Mouse (Mus musculus): ENCODE data around the gene Sypl. TPM values are rescaled to one million over a fixed set of nuclear protein-coding genes. Genes with fewer than 3 reads are reported as not detected.

The Sypl gene
- 49.4 and 53.3 TPM in 2 replicates for polyA plus RNA-seq (2014; fragmentation: Nextera tagmentation; extraction: Ambion mirVana)

GRCm38 (mm10) chr12:32953596-32954215 is at the start of gene Sypl:
TSS of gene Sypl (plus strand) at chr12:32953891.
- Histone ChIP-seq H3K27me3 (ENCODE audit: control insufficient read depth, insufficient read depth, low read length) (no peaks in the 10 kb centered on the region), H3K4me2 (ENCODE audit: low read depth, low read length, severe bottlenecking) (peak within 1 kb of the TSS; percentile 88), H3K4me3 (ENCODE audit: low read depth, low read length) (peak within 1 kb of the TSS; percentile 70), H3K36me3 (ENCODE audit: control insufficient read depth, insufficient read depth, low read length) (no peaks in the 10 kb centered on the region), H3K27ac (ENCODE audit: low read depth, low read length) (peak within 1 kb of the TSS; percentile 87), H3K4me1 (replicated peaks; ENCODE audit: control insufficient read depth, insufficient read depth, low read length) (no peaks in the 10 kb centered on the region), H3K9me3 (ENCODE audit: control insufficient read depth, low read length) (no peaks in the 10 kb centered on the region), H3K9ac (ENCODE audit: low read length) (peak within 1 kb of the TSS; percentile 82)
- ATAC-seq (replicated peaks; ENCODE audit: low FRiP score), result peak; percentile 98
- peak; percentile 99 for DNase-seq (ENCODE audit: low spot score)
- under 1% methylated on average over 47 of the region's 52 CpGs for WGBS

- DNase-seq (ENCODE audit: low spot score) (no peak), ATAC-seq (replicated peaks; ENCODE audit: low FRiP score) (peak; percentile 50; the same call in 1 of the 2 replicates)
- H3K36me3 ChIP-seq (ENCODE audit: control insufficient read depth, insufficient read depth, low read length), result no peaks in the 10 kb centered on the region
- no peak overlapping the region for H3K9ac ChIP-seq (ENCODE audit: low read length)
- no peaks in the 10 kb centered on the region for H3K27me3 ChIP-seq (ENCODE audit: control insufficient read depth, insufficient read depth, low read length)
- no peak overlapping the region for H3K27ac ChIP-seq (ENCODE audit: low read depth, low read length)
- H3K4me3 ChIP-seq (ENCODE audit: low read depth, low read length), result no peak overlapping the region
- WGBS, result 63% methylated on average over 10 of the region's 10 CpGs
- peaks cover 5% of the 10 kb centered on the region; the same call in 1 of the 2 replicates for H3K4me1 ChIP-seq (replicated peaks; ENCODE audit: control insufficient read depth, insufficient read depth, low read length)
- no peaks in the 10 kb centered on the region for H3K9me3 ChIP-seq (ENCODE audit: control insufficient read depth, low read length)
- H3K4me2 ChIP-seq (ENCODE audit: low read depth, low read length, severe bottlenecking), result no peak overlapping the region
Measured at GRCm38 (mm10) chr12:32909686-32910085, 44.0 kb upstream of the Sypl start.

GRCm38 (mm10) chr12:32910092-32910491 is 43.6 kb upstream of the Sypl start:
- H3K9ac ChIP-seq (ENCODE audit: low read length), result no peak overlapping the region
- peak overlapping the region; percentile 40; the same call in 1 of the 2 replicates for H3K4me2 ChIP-seq (ENCODE audit: low read depth, low read length, severe bottlenecking)
- peaks cover 5% of the 10 kb centered on the region; the same call in 1 of the 2 replicates for H3K4me1 ChIP-seq (replicated peaks; ENCODE audit: control insufficient read depth, insufficient read depth, low read length)
- no peaks in the 10 kb centered on the region for H3K9me3 ChIP-seq (ENCODE audit: control insufficient read depth, low read length)
- ATAC-seq (replicated peaks; ENCODE audit: low FRiP score), result peak; percentile 71
- no peaks in the 10 kb centered on the region for H3K27me3 ChIP-seq (ENCODE audit: control insufficient read depth, insufficient read depth, low read length)
- H3K36me3 ChIP-seq (ENCODE audit: control insufficient read depth, insufficient read depth, low read length), result no peaks in the 10 kb centered on the region
- 15% methylated on average over 11 of the region's 11 CpGs for WGBS
- no peak overlapping the region for H3K4me3 ChIP-seq (ENCODE audit: low read depth, low read length)
- no peak overlapping the region for H3K27ac ChIP-seq (ENCODE audit: low read depth, low read length)
- DNase-seq (ENCODE audit: low spot score), result peak; percentile 76

- Histone ChIP-seq H3K36me3 (ENCODE audit: control insufficient read depth, insufficient read depth, low read length) (no peaks in the 10 kb centered on the region), H3K27me3 (ENCODE audit: control insufficient read depth, insufficient read depth, low read length) (no peaks in the 10 kb centered on the region), H3K9ac (ENCODE audit: low read length) (no peak overlapping the region), H3K4me2 (ENCODE audit: low read depth, low read length, severe bottlenecking) (peak overlapping the region; percentile 40), H3K4me1 (replicated peaks; ENCODE audit: control insufficient read depth, insufficient read depth, low read length) (peaks cover 5% of the 10 kb centered on the region; the same call in 1 of the 2 replicates), H3K27ac (ENCODE audit: low read depth, low read length) (no peak overlapping the region), H3K9me3 (ENCODE audit: control insufficient read depth, low read length) (no peaks in the 10 kb centered on the region), H3K4me3 (ENCODE audit: low read depth, low read length) (no peak overlapping the region)
- DNase-seq (ENCODE audit: low spot score), result peak; percentile 82
- peak; percentile 55 for ATAC-seq (replicated peaks; ENCODE audit: low FRiP score)
- 36% methylated on average over 15 of the region's 15 CpGs for whole genome bisulfite sequencing
Measured at GRCm38 (mm10) chr12:32910560-32911194, 43.0 kb upstream of the Sypl start.

- Histone ChIP-seq H3K4me2 (ENCODE audit: low read depth, low read length, severe bottlenecking) (no peak overlapping the region), H3K36me3 (ENCODE audit: control insufficient read depth, insufficient read depth, low read length) (no peaks in the 10 kb centered on the region), H3K27me3 (ENCODE audit: control insufficient read depth, insufficient read depth, low read length) (no peaks in the 10 kb centered on the region), H3K4me3 (ENCODE audit: low read depth, low read length) (no peak overlapping the region), H3K27ac (ENCODE audit: low read depth, low read length) (no peak overlapping the region), H3K9me3 (ENCODE audit: control insufficient read depth, low read length) (no peaks in the 10 kb centered on the region), H3K4me1 (replicated peaks; ENCODE audit: control insufficient read depth, insufficient read depth, low read length) (peaks cover 5% of the 10 kb centered on the region; the same call in 1 of the 2 replicates), H3K9ac (ENCODE audit: low read length) (no peak overlapping the region)
- DNase-seq (ENCODE audit: low spot score) (no peak), ATAC-seq (replicated peaks; ENCODE audit: low FRiP score) (0 out of 2 replicates have a peak, but pooled peaks have one; percentile 25)
- WGBS, result 18% methylated on average over 4 of the region's 4 CpGs
Measured at GRCm38 (mm10) chr12:32911569-32911968, 42.1 kb upstream of the Sypl start.

GRCm38 (mm10) chr12:32912772-32913171 is 40.9 kb upstream of the Sypl start:
- DNase-seq (ENCODE audit: low spot score), result no peak
- no peak overlapping the region for H3K9ac ChIP-seq (ENCODE audit: low read length)
- no peak for ATAC-seq (replicated peaks; ENCODE audit: low FRiP score)
- H3K36me3 ChIP-seq (ENCODE audit: control insufficient read depth, insufficient read depth, low read length), result no peaks in the 10 kb centered on the region
- H3K4me2 ChIP-seq (ENCODE audit: low read depth, low read length, severe bottlenecking), result no peak overlapping the region
- peaks cover 5% of the 10 kb centered on the region; the same call in 1 of the 2 replicates for H3K4me1 ChIP-seq (replicated peaks; ENCODE audit: control insufficient read depth, insufficient read depth, low read length)
- 90% methylated on average over 5 of the region's 5 CpGs for WGBS
- H3K4me3 ChIP-seq (ENCODE audit: low read depth, low read length), result no peak overlapping the region
- H3K27me3 ChIP-seq (ENCODE audit: control insufficient read depth, insufficient read depth, low read length), result no peaks in the 10 kb centered on the region
- H3K27ac ChIP-seq (ENCODE audit: low read depth, low read length), result no peak overlapping the region
- H3K9me3 ChIP-seq (ENCODE audit: control insufficient read depth, low read length), result no peaks in the 10 kb centered on the region

GRCm38 (mm10) chr12:32918683-32919082 is 35.0 kb upstream of the Sypl start:
- H3K4me2 ChIP-seq (ENCODE audit: low read depth, low read length, severe bottlenecking), result no peak overlapping the region
- no peaks in the 10 kb centered on the region for H3K36me3 ChIP-seq (ENCODE audit: control insufficient read depth, insufficient read depth, low read length)
- H3K4me3 ChIP-seq (ENCODE audit: low read depth, low read length), result no peak overlapping the region
- no peak overlapping the region for H3K9ac ChIP-seq (ENCODE audit: low read length)
- no peaks in the 10 kb centered on the region for H3K4me1 ChIP-seq (replicated peaks; ENCODE audit: control insufficient read depth, insufficient read depth, low read length)
- H3K9me3 ChIP-seq (ENCODE audit: control insufficient read depth, low read length), result no peaks in the 10 kb centered on the region
- ATAC-seq (replicated peaks; ENCODE audit: low FRiP score) (no peak), DNase-seq (ENCODE audit: low spot score) (no peak)
- H3K27ac ChIP-seq (ENCODE audit: low read depth, low read length), result no peak overlapping the region
- H3K27me3 ChIP-seq (ENCODE audit: control insufficient read depth, insufficient read depth, low read length), result no peaks in the 10 kb centered on the region
- WGBS, result 79% methylated on average over 7 of the region's 7 CpGs

GRCm38 (mm10) chr12:32919091-32919490 is 34.6 kb upstream of the Sypl start:
- no peak overlapping the region for H3K9ac ChIP-seq (ENCODE audit: low read length)
- ATAC-seq (replicated peaks; ENCODE audit: low FRiP score), result no peak
- H3K36me3 ChIP-seq (ENCODE audit: control insufficient read depth, insufficient read depth, low read length), result no peaks in the 10 kb centered on the region

More at GRCm38 (mm10) chr12:32919091-32919490, 34.6 kb upstream of the Sypl start:
- H3K4me2 ChIP-seq (ENCODE audit: low read depth, low read length, severe bottlenecking), result no peak overlapping the region
- DNase-seq (ENCODE audit: low spot score), result no peak
- no peaks in the 10 kb centered on the region for H3K9me3 ChIP-seq (ENCODE audit: control insufficient read depth, low read length)
- no peak overlapping the region for H3K4me3 ChIP-seq (ENCODE audit: low read depth, low read length)
- H3K4me1 ChIP-seq (replicated peaks; ENCODE audit: control insufficient read depth, insufficient read depth, low read length), result no peaks in the 10 kb centered on the region
- no peak overlapping the region for H3K27ac ChIP-seq (ENCODE audit: low read depth, low read length)
- H3K27me3 ChIP-seq (ENCODE audit: control insufficient read depth, insufficient read depth, low read length), result no peaks in the 10 kb centered on the region
- WGBS, result 36% methylated on average over 3 of the region's 3 CpGs
